In genomic region chr5:145116316-145116715, GRCm38 (mm10) we compare ENCODE assay signal across 8 mouse cellular contexts. TPM values are rescaled to one million over a fixed set of nuclear protein-coding genes. Genes with fewer than 3 reads are reported as not detected.
A peak's percentile ranks its signal among the peaks of the same experiment; 100 is the strongest.
DNase-seq lines count a peak whose midpoint lies in the region; ATAC-seq lines count a peak whose summit lies in the region.

No protein-coding gene starts in this region.

- no peak overlapping the region for H3K4me3 ChIP-seq in forebrain, embryonic 14.5 days (ENCODE audit: low read depth, low read length)
- H3K4me3 ChIP-seq in forebrain, embryonic 10.5 days: no peak overlapping the region
- no peak overlapping the region for H3K4me3 ChIP-seq in heart, embryonic 10.5 days
- peak overlapping the region; percentile 99 for H3K4me3 ChIP-seq in megakaryocyte, embryonic 14.5 days (replicated peaks)

- no peaks in the 10 kb centered on the region for H3K36me3 ChIP-seq in forebrain, embryonic 14.5 days (ENCODE audit: control insufficient read depth, insufficient read depth, low read length)
- H3K36me3 ChIP-seq in forebrain, embryonic 10.5 days (replicated peaks): peaks cover 3% of the 10 kb centered on the region; the same call in 1 of the 2 replicates
- peaks cover 9% of the 10 kb centered on the region for H3K36me3 ChIP-seq in heart, embryonic 10.5 days
- H3K36me3 ChIP-seq in megakaryocyte, embryonic 14.5 days (replicated peaks; ENCODE audit: low read length): peaks cover 57% of the 10 kb centered on the region

- H3K27me3 ChIP-seq in forebrain, embryonic 14.5 days (replicated peaks; ENCODE audit: control insufficient read depth, insufficient read depth, low read length): peaks cover 7% of the 10 kb centered on the region; the same call in 1 of the 2 replicates
- H3K27me3 ChIP-seq in forebrain, embryonic 10.5 days (ENCODE audit: poor library complexity, severe bottlenecking): peaks cover 38% of the 10 kb centered on the region
- no peaks in the 10 kb centered on the region for H3K27me3 ChIP-seq in heart, embryonic 10.5 days (ENCODE audit: insufficient read depth, poor library complexity, severe bottlenecking)
- H3K27me3 ChIP-seq in megakaryocyte, embryonic 14.5 days (replicated peaks): no peaks in the 10 kb centered on the region

- no peak overlapping the region for H3K27ac ChIP-seq in forebrain, embryonic 14.5 days (ENCODE audit: low read depth, low read length)
- H3K27ac ChIP-seq in forebrain, embryonic 10.5 days: no peak overlapping the region
- peak overlapping the region; percentile 59; the same call in 1 of the 2 replicates for H3K27ac ChIP-seq in heart, embryonic 10.5 days

- peak; percentile 16 for DNase-seq in forebrain, embryonic 14.5 days (ENCODE audit: low spot score)
- no peak for DNase-seq in forebrain, embryonic 10.5 days (ENCODE audit: extremely low spot score, low spot score)
- peak; percentile 76 for DNase-seq in adrenal gland, postnatal 10 days
- no peak for DNase-seq in heart, embryonic 10.5 days (ENCODE audit: low spot score)
- DNase-seq in kidney, postnatal 25 days: peak; percentile 72 to 91
- peak; percentile 43 to 76 for DNase-seq in urinary bladder, postnatal 36 days (ENCODE audit: low spot score in 2 of 2)
- no peak for DNase-seq in left cerebral cortex, adult 11 months (ENCODE audit: low spot score)

- H3K9ac ChIP-seq in forebrain, embryonic 14.5 days (ENCODE audit: low read length): no peak overlapping the region

- ATAC-seq in forebrain, embryonic 14.5 days: no peak

- WGBS in forebrain, embryonic 14.5 days: 70% methylated on average over 4 of the region's 4 CpGs
- 60% methylated on average over 4 of the region's 4 CpGs for WGBS in forebrain, embryonic 10.5 days
- WGBS in heart, embryonic 10.5 days: 50% methylated on average over 4 of the region's 4 CpGs

- H3K4me1 ChIP-seq in forebrain, embryonic 14.5 days (ENCODE audit: control insufficient read depth, insufficient read depth, low read length): 0 out of 2 replicates have a peak, but pooled peaks cover 2% of the 10 kb centered on the region
- H3K4me1 ChIP-seq in forebrain, embryonic 10.5 days: peaks cover 18% of the 10 kb centered on the region
- peaks cover 25% of the 10 kb centered on the region for H3K4me1 ChIP-seq in heart, embryonic 10.5 days
- H3K4me1 ChIP-seq in megakaryocyte, embryonic 14.5 days: peaks cover 81% of the 10 kb centered on the region

- no peak overlapping the region for H3K4me2 ChIP-seq in forebrain, embryonic 14.5 days (ENCODE audit: low read length)

- H3K9me3 ChIP-seq in forebrain, embryonic 14.5 days (replicated peaks; ENCODE audit: control insufficient read depth, low read length): no peaks in the 10 kb centered on the region
- H3K9me3 ChIP-seq in forebrain, embryonic 10.5 days: no peaks in the 10 kb centered on the region
- H3K9me3 ChIP-seq in heart, embryonic 10.5 days: no peaks in the 10 kb centered on the region
- H3K9me3 ChIP-seq in megakaryocyte, embryonic 14.5 days: no peaks in the 10 kb centered on the region

RNA-seq across cellular contexts. Expression of gene Arpc1b, which starts 2.3 kb away (rescaled TPM):
- 48.8 and 50.3 TPM in 2 replicates for polyA plus RNA-seq in forebrain, embryonic 14.5 days (2014; fragmentation: Nextera tagmentation; extraction: Ambion mirVana)
- 82.9 and 83.4 TPM in 2 replicates for polyA plus RNA-seq in forebrain, embryonic 10.5 days (2016; fragmentation: Nextera tagmentation; extraction: Ambion mirVana)
- total RNA-seq in adrenal gland, postnatal 10 days (2021): 100 to 1,000 TPM; 212 to 226 TPM
- polyA plus RNA-seq in heart, embryonic 10.5 days (2016; fragmentation: Nextera tagmentation; extraction: Ambion mirVana): 195 and 218 TPM in 2 replicates
- 1,949 and 2,538 TPM in 2 replicates for polyA plus RNA-seq in megakaryocyte, embryonic 14.5 days (2012; ENCODE audit: insufficient read depth, low replicate concordance)

RNA-seq across cellular contexts. Expression of gene Pdap1, which starts 23.7 kb away (rescaled TPM):
- polyA plus RNA-seq in forebrain, embryonic 14.5 days (2014; fragmentation: Nextera tagmentation; extraction: Ambion mirVana): 98.8 and 102 TPM in 2 replicates
- polyA plus RNA-seq in forebrain, embryonic 10.5 days (2016; fragmentation: Nextera tagmentation; extraction: Ambion mirVana): 148 and 151 TPM in 2 replicates
- 10 to 100 TPM; 74.5 to 80.9 TPM for total RNA-seq in adrenal gland, postnatal 10 days (2021)
- 79.4 and 86.3 TPM in 2 replicates for polyA plus RNA-seq in heart, embryonic 10.5 days (2016; fragmentation: Nextera tagmentation; extraction: Ambion mirVana)
- 63.5 and 118 TPM in 2 replicates for polyA plus RNA-seq in megakaryocyte, embryonic 14.5 days (2012; ENCODE audit: insufficient read depth, low replicate concordance)

RNA-seq across cellular contexts. Expression of gene Bud31, which starts 23.8 kb away (rescaled TPM):
- 226 and 245 TPM in 2 replicates for polyA plus RNA-seq in forebrain, embryonic 14.5 days (2014; fragmentation: Nextera tagmentation; extraction: Ambion mirVana)
- 250 and 253 TPM in 2 replicates for polyA plus RNA-seq in forebrain, embryonic 10.5 days (2016; fragmentation: Nextera tagmentation; extraction: Ambion mirVana)
- 100 to 1,000 TPM in 1 of 2 experiments, 10 to 100 TPM in 1; 97.3 to 102 TPM for total RNA-seq in adrenal gland, postnatal 10 days (2021)
- 162 and 200 TPM in 2 replicates for polyA plus RNA-seq in heart, embryonic 10.5 days (2016; fragmentation: Nextera tagmentation; extraction: Ambion mirVana)
- 7.0 and 13.8 TPM in 2 replicates for polyA plus RNA-seq in megakaryocyte, embryonic 14.5 days (2012; ENCODE audit: insufficient read depth, low replicate concordance)

RNA-seq across cellular contexts. Expression of gene Kpna7, which starts 32.5 kb away (rescaled TPM):
- not detected in 2 replicates for polyA plus RNA-seq in forebrain, embryonic 14.5 days (2014; fragmentation: Nextera tagmentation; extraction: Ambion mirVana)
- not detected in 2 replicates for polyA plus RNA-seq in forebrain, embryonic 10.5 days (2016; fragmentation: Nextera tagmentation; extraction: Ambion mirVana)
- not detected for total RNA-seq in adrenal gland, postnatal 10 days (2021)
- not detected in 2 replicates for polyA plus RNA-seq in heart, embryonic 10.5 days (2016; fragmentation: Nextera tagmentation; extraction: Ambion mirVana)
- polyA plus RNA-seq in megakaryocyte, embryonic 14.5 days (2012; ENCODE audit: insufficient read depth, low replicate concordance): not detected in 2 replicates

RNA-seq across cellular contexts. Expression of gene Arpc1a, which starts 32.7 kb away (rescaled TPM):
- polyA plus RNA-seq in forebrain, embryonic 14.5 days (2014; fragmentation: Nextera tagmentation; extraction: Ambion mirVana): 241 and 263 TPM in 2 replicates
- polyA plus RNA-seq in forebrain, embryonic 10.5 days (2016; fragmentation: Nextera tagmentation; extraction: Ambion mirVana): 120 and 121 TPM in 2 replicates
- 100 to 1,000 TPM; 102 to 106 TPM for total RNA-seq in adrenal gland, postnatal 10 days (2021)
- polyA plus RNA-seq in heart, embryonic 10.5 days (2016; fragmentation: Nextera tagmentation; extraction: Ambion mirVana): 113 and 117 TPM in 2 replicates
- polyA plus RNA-seq in megakaryocyte, embryonic 14.5 days (2012; ENCODE audit: insufficient read depth, low replicate concordance): 25.4 and 41.5 TPM in 2 replicates

Comparison
In these comparisons a context has a peak if more than half of its experiments do, and no peak if none do; other contexts are left out.
1. DNase-seq: peak in forebrain, embryonic 14.5 days (single experiment), adrenal gland, postnatal 10 days (single experiment), kidney, postnatal 25 days (2 of 2) and urinary bladder, postnatal 36 days (2 of 2); none in forebrain, embryonic 10.5 days (single experiment), heart, embryonic 10.5 days (single experiment) and left cerebral cortex, adult 11 months (single experiment).
2. RNA of gene Bud31, which starts 23.8 kb away (polyA plus RNA-seq): 250 to 253 TPM in forebrain, embryonic 10.5 days, 226 to 245 TPM in forebrain, embryonic 14.5 days and 162 to 200 TPM in heart, embryonic 10.5 days; 7.0 to 13.8 TPM in megakaryocyte, embryonic 14.5 days; every median in the first group is over 10 times any median in the second.